Mouse (Mus musculus): ENCODE measurements at regions not wholly inside any gene's neighbourhood (a gene's known extent, or its start where the extent isn't known, plus 50 kb on each side); places are given as distances from the start of the nearest gene placed in this dataset.

- no peak for DNase-seq (ENCODE audit: low read depth, low spot score)
Measured at GRCm38 (mm10) chr4:70160525-70161224, 249.6 kb downstream of the Cdk5rap2 start.

- no peak for DNase-seq (ENCODE audit: low read depth, low spot score)
Measured at GRCm38 (mm10) chr4:70160062-70160461, 250.2 kb downstream of the Cdk5rap2 start.

- no peak for DNase-seq (ENCODE audit: low read depth, low spot score)
Measured at GRCm38 (mm10) chr4:70153179-70153578, 257.1 kb downstream of the Cdk5rap2 start.

- DNase-seq (ENCODE audit: low read depth, low spot score): no peak
Measured at GRCm38 (mm10) chr4:70109011-70109410, 301.2 kb downstream of the Cdk5rap2 start.

GRCm38 (mm10) chr4:70105776-70106175 is 304.5 kb downstream of the Cdk5rap2 start:
- no peak for DNase-seq (ENCODE audit: low read depth, low spot score)

- DNase-seq (ENCODE audit: low read depth, low spot score): peak; percentile 6
Measured at GRCm38 (mm10) chr4:70097353-70097752, 312.9 kb downstream of the Cdk5rap2 start.

- DNase-seq (ENCODE audit: low read depth, low spot score): no peak
Measured at GRCm38 (mm10) chr4:70078206-70078605, 332.0 kb downstream of the Cdk5rap2 start.

GRCm38 (mm10) chr4:70062516-70062915 is 347.7 kb downstream of the Cdk5rap2 start:
- no peak for DNase-seq (ENCODE audit: low read depth, low spot score)

GRCm38 (mm10) chr4:70058831-70059544 is 351.3 kb downstream of the Cdk5rap2 start:
- DNase-seq (ENCODE audit: low read depth, low spot score): no peak

GRCm38 (mm10) chr4:70053136-70053535 is 357.1 kb downstream of the Cdk5rap2 start:
- no peak for DNase-seq (ENCODE audit: low read depth, low spot score)

GRCm38 (mm10) chr4:70038241-70038640 is 372.0 kb downstream of the Cdk5rap2 start:
- DNase-seq (ENCODE audit: low read depth, low spot score): no peak

- no peak for DNase-seq (ENCODE audit: low read depth, low spot score)
Measured at GRCm38 (mm10) chr4:70035912-70036311, 374.3 kb downstream of the Cdk5rap2 start.

- DNase-seq (ENCODE audit: low read depth, low spot score): no peak
Measured at GRCm38 (mm10) chr4:70032497-70032896, 377.7 kb downstream of the Cdk5rap2 start.

GRCm38 (mm10) chr4:70026848-70027247 is 383.4 kb downstream of the Cdk5rap2 start:
- DNase-seq (ENCODE audit: low read depth, low spot score): no peak

GRCm38 (mm10) chr4:70024838-70025376 is 385.3 kb downstream of the Cdk5rap2 start:
- no peak for DNase-seq (ENCODE audit: low read depth, low spot score)

GRCm38 (mm10) chr4:70020905-70021470 is 389.3 kb downstream of the Cdk5rap2 start:
- DNase-seq (ENCODE audit: low read depth, low spot score): no peak

GRCm38 (mm10) chr4:70012220-70012580 is 398.0 kb downstream of the Cdk5rap2 start:
- DNase-seq (ENCODE audit: low read depth, low spot score): no peak

- no peak for DNase-seq (ENCODE audit: low read depth, low spot score)
Measured at GRCm38 (mm10) chr4:70011491-70012219, 398.6 kb downstream of the Cdk5rap2 start.

- DNase-seq (ENCODE audit: low read depth, low spot score): no peak
Measured at GRCm38 (mm10) chr4:70010466-70010865, 399.8 kb downstream of the Cdk5rap2 start.

GRCm38 (mm10) chr4:70004966-70005365 is 405.3 kb downstream of the Cdk5rap2 start:
- DNase-seq (ENCODE audit: low read depth, low spot score): no peak

GRCm38 (mm10) chr4:69993226-69993625 is 417.0 kb downstream of the Cdk5rap2 start:
- no peak for DNase-seq (ENCODE audit: low read depth, low spot score)

- DNase-seq (ENCODE audit: low read depth, low spot score): no peak
Measured at GRCm38 (mm10) chr4:69974208-69974607, 436.0 kb downstream of the Cdk5rap2 start.
